Mouse (Mus musculus) stomach, embryonic 16.5 days (tissue): ENCODE data around the gene Apbb1. TPM values are rescaled to one million over a fixed set of nuclear protein-coding genes. Genes with fewer than 3 reads are reported as not detected.

Experiments used
- ATAC-seq: fragments of 200-750 bp; cut with Nextera tagmentation; 2 replicates; pipeline ENCODE4 v1.8.0; 2017; ENCODE audit warnings: moderate number of reproducible peaks, moderate TSS enrichment; ENCODE audit not compliant: insufficient read depth, low FRiP score
- H3K27ac ChIP-seq: fragments of 300-500 bp; sonication (generic); 2 replicates; pipeline ENCODE4 v1.5.1; 2014; ENCODE audit warnings: low read length
- H3K27me3 ChIP-seq: fragments of 300-500 bp; sonication (generic); 2 replicates; pipeline ENCODE4 v1.6.1; 2014; ENCODE audit warnings: low read length, control low read depth, mixed read lengths; ENCODE audit not compliant: control insufficient read depth, insufficient read depth
- H3K36me3 ChIP-seq: fragments of 300-500 bp; sonication (generic); 2 replicates; pipeline ENCODE4 v1.6.1; 2014; ENCODE audit warnings: low read length; ENCODE audit not compliant: control insufficient read depth, insufficient read depth
- H3K4me1 ChIP-seq: fragments of 300-500 bp; sonication (generic); 2 replicates; pipeline ENCODE4 v1.6.1; 2014; ENCODE audit warnings: low read length, control low read depth, mixed read lengths; ENCODE audit not compliant: control insufficient read depth, insufficient read depth
- H3K4me2 ChIP-seq: fragments of 300-500 bp; sonication (generic); 2 replicates; pipeline ENCODE4 v1.6.1; 2014; ENCODE audit warnings: low read depth, low read length, mixed read lengths
- H3K4me3 ChIP-seq: fragments of 300-500 bp; sonication (generic); replicated peaks from 2 replicates; pipeline ENCODE4 v1.5.1; 2014; ENCODE audit warnings: mild to moderate bottlenecking, low read length
- H3K9ac ChIP-seq: fragments of 300-500 bp; sonication (generic); 2 replicates; pipeline ENCODE4 v1.6.1; 2014; ENCODE audit warnings: low read length
- H3K9me3 ChIP-seq: fragments of 300-500 bp; sonication (generic); replicated peaks from 2 replicates; pipeline ENCODE4 v1.6.1; 2016; ENCODE audit warnings: low read length, control low read depth; ENCODE audit not compliant: control insufficient read depth
- WGBS: fragments of 180-500 bp; shearing (Covaris S2); extraction: QIAGEN DNeasy Blood & Tissue Kit; methylation state at CpG from one replicate; pipeline ENCODE4 v1.1.7; 2014; 5-methylcytosine and 5-hydroxymethylcytosine counted together
- polyA plus RNA-seq: library from polyadenylated mRNA; unstranded; fragments of >200 nt; fragmentation: Nextera tagmentation; extraction: Ambion mirVana; gene quantifications from 2 replicates; pipeline ENCODE4 v1.2.1, GENCODE M21; 2015

Apbb1 gene
- polyA plus RNA-seq, 1 experiment from 2014 or later, result 38.7 TPM

DNA sequence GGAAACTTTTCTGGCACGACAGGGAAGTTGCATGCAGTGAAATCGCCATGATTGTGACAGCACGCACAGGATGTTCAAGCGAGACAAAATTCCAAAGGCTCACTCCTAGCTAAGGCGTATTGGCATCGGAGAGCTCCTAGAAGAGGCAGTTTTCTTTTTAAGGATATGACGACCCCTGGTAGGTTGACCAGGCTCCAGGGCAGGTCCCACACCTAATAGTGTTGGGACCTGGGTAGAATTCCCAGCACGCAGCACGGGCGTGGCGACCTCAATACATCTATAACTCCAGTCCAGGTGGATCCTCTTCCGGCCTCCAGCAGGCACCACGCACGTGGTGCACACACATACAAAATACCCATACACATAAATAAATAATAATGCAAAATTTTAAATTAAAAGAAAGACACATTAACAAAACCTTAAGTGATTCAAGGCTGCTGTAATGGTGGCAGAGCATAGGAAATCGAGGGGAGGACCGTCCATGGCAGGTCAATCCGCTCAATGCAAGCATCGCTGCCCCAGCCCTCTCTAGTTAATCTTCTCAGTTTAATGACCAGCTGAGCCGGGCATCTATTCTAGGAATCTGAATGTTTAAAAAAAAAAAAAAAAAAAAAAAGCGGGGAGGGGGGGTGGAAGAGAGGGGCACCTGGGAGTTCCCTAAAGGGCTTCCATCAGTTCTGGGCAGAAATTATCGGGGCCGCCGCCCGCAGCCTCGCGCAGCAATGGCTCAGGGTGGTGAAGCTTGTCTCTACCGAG, 27.8 kb downstream of the Apbb1 start:
- peak overlapping the region; percentile 84 for H3K9ac ChIP-seq
- no peaks in the 10 kb centered on the region for H3K27me3 ChIP-seq
- H3K4me2 ChIP-seq, result peak overlapping the region; percentile 75
- peak overlapping the region; percentile 66 for H3K4me3 ChIP-seq
- no peak for ATAC-seq
- WGBS, result 35% methylated on average over 26 of the region's 27 CpGs
- 0 out of 2 replicates have a peak, but pooled peaks cover 3% of the 10 kb centered on the region for H3K36me3 ChIP-seq
- H3K9me3 ChIP-seq, result no peaks in the 10 kb centered on the region
- peaks cover 7% of the 10 kb centered on the region for H3K4me1 ChIP-seq
- H3K27ac ChIP-seq, result no peak overlapping the region

DNA sequence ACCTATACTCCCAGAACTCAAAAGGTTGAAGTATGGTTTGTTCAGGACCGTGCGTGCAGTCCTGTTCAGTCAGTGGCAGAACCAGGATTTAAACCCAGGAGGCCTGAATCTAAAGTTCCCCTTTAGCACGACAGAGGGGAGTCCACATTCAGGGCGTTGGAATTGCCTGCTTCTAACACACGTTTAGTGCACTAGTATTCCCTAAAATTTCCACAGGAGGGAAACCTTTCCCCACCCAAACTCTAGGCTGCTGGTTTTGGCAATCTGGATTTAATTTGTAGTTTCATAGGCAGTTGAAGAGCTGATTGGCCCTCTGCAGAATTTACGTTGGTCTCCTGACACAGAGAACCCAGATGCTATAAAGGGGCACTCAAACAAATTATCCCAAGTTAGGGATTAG, 32.4 kb downstream of the Apbb1 start:
- ATAC-seq, result no peak
- Histone ChIP-seq H3K36me3 (no peaks in the 10 kb centered on the region), H3K9me3 (no peaks in the 10 kb centered on the region), H3K4me3 (no peak overlapping the region), H3K9ac (no peak overlapping the region), H3K27ac (no peak overlapping the region), H3K4me1 (no peaks in the 10 kb centered on the region), H3K27me3 (no peaks in the 10 kb centered on the region), H3K4me2 (no peak overlapping the region)
- 43% methylated on average over 6 of the region's 6 CpGs for WGBS

DNA sequence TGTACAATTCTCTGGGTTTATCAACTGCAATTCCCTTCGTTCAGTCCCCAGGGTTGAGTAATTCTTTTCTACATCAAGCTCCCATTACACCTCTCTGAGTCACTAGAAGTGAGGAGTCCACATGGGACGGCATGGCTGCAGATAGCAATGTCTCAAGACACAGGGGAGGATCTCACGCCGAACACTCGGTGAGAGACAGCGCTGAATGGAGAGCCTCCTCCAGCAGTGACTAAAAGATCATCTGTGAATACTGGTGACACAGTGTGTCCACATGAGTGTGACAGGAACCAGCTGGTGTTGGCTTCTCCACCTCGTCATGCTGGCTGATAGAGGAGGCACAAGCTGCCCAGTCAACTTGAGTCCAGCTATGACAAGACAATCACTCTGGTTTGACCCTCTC, 33.5 kb downstream of the Apbb1 start:
- no peak for ATAC-seq

DNA sequence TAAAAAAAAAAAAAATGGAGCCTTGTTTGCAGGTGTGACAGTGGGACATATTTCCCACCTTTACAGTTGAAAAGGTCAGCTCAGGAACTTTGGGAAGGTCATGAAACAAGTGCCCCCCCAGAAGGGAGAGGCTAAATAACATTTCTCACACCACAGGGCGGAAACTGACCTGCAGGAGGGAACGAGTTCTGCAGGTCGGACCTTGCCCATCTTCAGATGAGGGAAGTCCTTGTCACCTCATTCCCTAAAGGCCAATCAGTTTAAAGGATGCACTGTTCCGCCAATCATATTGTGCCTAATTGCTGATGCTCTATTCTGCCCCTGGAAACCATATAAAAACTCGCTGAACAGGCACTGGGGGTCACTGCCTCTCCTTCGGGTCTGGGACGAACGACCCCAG, 35.5 kb downstream of the Apbb1 start:
- Histone ChIP-seq H3K4me3 (no peak overlapping the region), H3K27me3 (no peaks in the 10 kb centered on the region), H3K9me3 (no peaks in the 10 kb centered on the region), H3K4me2 (no peak overlapping the region), H3K9ac (no peak overlapping the region), H3K27ac (no peak overlapping the region), H3K4me1 (no peaks in the 10 kb centered on the region), H3K36me3 (no peaks in the 10 kb centered on the region)
- no peak for ATAC-seq
- 65% methylated on average over 8 of the region's 8 CpGs for WGBS

More for the DNA sequence above, 33.5 kb downstream of the Apbb1 start:
- Histone ChIP-seq H3K27ac (no peak overlapping the region), H3K4me1 (no peaks in the 10 kb centered on the region), H3K9ac (no peak overlapping the region), H3K27me3 (no peaks in the 10 kb centered on the region), H3K36me3 (no peaks in the 10 kb centered on the region), H3K4me2 (no peak overlapping the region), H3K4me3 (no peak overlapping the region), H3K9me3 (no peaks in the 10 kb centered on the region)
- 67% methylated on average over 7 of the region's 7 CpGs for WGBS

DNA sequence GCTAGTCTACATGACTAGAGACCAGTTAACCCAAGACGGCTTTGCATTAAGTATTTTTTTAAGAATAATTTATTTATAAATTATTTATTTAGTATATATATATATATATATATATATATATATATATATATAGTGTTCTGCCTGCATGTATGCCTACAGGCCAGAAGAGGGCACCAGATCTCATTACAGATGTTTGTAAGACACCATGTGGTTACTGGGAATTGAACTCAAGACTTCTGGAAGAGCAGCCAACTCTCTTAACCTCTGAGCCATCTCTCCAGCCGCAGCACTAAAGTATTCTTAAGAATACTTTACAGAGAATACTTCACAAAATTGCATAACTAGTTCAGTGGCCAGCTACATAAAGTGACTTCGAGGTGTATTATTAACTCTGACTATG, 47.3 kb downstream of the Apbb1 start:
- ATAC-seq, result no peak
- no peaks in the 10 kb centered on the region for H3K4me1 ChIP-seq
- 79% methylated on average over 3 of the region's 3 CpGs for WGBS
- H3K9me3 ChIP-seq, result no peaks in the 10 kb centered on the region
- H3K9ac ChIP-seq, result no peak overlapping the region
- no peaks in the 10 kb centered on the region for H3K27me3 ChIP-seq
- no peak overlapping the region for H3K4me3 ChIP-seq
- H3K36me3 ChIP-seq, result no peaks in the 10 kb centered on the region
- H3K27ac ChIP-seq, result no peak overlapping the region
- no peak overlapping the region for H3K4me2 ChIP-seq

DNA sequence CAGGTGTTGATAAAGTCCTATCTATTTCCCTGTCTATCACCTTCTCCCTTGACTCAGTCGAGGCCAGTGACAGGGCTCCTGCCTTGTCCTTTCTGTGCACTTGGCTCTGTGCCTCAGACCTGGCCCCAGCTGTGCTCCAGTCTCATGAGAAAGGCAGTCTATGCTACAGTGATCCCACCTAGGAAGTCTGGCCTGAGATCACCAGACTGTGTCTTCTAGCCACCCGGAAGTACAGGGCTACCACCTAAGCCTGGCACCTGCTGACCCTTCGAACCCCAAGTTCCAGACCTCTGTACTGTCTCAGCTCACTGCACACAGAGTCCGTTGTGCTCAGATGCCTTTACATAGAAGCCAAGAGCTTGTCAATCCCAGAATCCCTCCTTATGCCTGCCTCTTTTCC, 53.4 kb downstream of the Apbb1 start:
- Histone ChIP-seq H3K9me3 (no peaks in the 10 kb centered on the region), H3K4me2 (no peak overlapping the region), H3K4me3 (no peak overlapping the region), H3K36me3 (no peaks in the 10 kb centered on the region), H3K9ac (no peak overlapping the region), H3K27ac (no peak overlapping the region), H3K27me3 (no peaks in the 10 kb centered on the region), H3K4me1 (no peaks in the 10 kb centered on the region)
- WGBS, result 80% methylated on average over 4 of the region's 4 CpGs
- ATAC-seq, result no peak

DNA sequence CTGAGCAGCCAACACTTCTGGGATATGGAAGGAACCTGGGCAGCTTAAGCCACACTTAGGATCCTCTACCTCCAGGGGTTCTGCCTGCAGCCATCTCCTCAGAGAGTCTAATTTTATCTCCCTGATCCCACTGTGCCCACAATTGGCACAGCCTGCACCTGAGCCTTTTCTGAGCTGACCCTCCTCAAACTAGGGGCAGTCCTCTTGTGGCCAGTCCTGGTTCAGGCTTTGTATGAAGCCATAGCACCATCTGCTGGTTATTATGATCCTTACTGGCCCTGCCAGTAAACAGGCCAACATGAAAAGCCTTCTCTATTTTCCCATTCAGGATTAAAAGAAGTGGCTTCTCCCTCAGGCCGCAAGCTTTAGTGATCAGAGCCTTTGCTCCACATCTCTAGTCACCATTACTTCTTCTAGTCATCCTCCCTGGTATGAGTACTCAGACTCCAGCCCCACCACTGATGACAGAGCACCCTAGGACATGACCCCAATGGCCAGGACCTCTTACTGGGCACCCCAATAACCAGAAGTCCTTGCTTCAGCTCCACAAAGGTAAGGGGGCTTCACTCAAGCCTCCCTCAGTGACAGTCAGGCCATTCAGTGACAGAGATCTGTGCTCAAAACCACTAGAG, 54.0 kb downstream of the Apbb1 start:
- Histone ChIP-seq H3K27me3 (no peaks in the 10 kb centered on the region), H3K4me1 (no peaks in the 10 kb centered on the region)
- WGBS, result 54% methylated on average over 1 of the region's 1 CpGs

DNA sequence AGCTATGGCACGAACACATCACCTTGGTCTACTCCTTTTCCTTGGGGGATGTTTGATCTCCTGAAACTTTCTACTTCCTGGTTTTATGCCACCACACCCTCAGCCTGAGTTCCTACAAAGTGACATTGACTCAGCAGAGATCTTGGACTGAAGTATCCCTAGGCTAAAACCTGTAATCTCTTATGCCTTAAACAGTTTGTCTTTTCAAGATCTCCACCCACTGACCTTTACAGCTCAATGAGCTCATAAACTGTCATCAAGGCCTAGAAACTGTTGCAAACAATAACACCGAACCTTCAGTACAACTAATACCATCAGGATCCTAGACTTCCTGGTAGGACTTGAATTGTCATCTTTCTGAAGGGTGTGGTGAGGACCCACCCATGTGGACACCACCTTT, 57.2 kb downstream of the Apbb1 start:
- H3K4me2 ChIP-seq, result no peak overlapping the region
- H3K9me3 ChIP-seq, result no peaks in the 10 kb centered on the region
- no peak for ATAC-seq
- no peaks in the 10 kb centered on the region for H3K36me3 ChIP-seq
- H3K4me1 ChIP-seq, result no peaks in the 10 kb centered on the region
- no peaks in the 10 kb centered on the region for H3K27me3 ChIP-seq
- no peak overlapping the region for H3K27ac ChIP-seq
- 75% methylated on average over 2 of the region's 2 CpGs for WGBS
- H3K9ac ChIP-seq, result no peak overlapping the region
- no peak overlapping the region for H3K4me3 ChIP-seq

More for the DNA sequence above, 54.0 kb downstream of the Apbb1 start:
- no peak overlapping the region for H3K4me3 ChIP-seq
- no peak overlapping the region for H3K27ac ChIP-seq
- ATAC-seq, result no peak; the same call in 1 of the 2 replicates
- H3K9ac ChIP-seq, result no peak overlapping the region
- no peak overlapping the region for H3K4me2 ChIP-seq
- H3K9me3 ChIP-seq, result no peaks in the 10 kb centered on the region
- H3K36me3 ChIP-seq, result no peaks in the 10 kb centered on the region

DNA sequence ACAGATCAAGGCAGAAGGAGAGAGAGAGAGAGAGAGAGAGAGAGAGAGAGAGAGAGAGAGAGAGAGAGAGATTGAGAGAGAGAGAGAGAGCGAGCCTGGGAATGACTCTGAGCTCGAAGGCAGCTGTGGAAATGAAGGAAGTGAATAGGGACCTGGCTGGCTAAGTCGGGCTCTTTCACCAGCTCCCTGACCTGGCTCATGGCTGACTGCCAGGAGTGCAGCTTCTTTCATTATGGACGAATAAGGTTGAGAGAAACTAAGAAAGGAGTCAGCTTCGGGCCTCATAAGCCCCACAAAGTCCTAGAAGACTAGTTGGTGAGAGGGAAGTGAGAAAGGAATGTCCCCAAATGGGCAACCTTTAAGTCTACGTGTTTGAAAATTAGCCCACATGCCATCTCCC, 61.3 kb downstream of the Apbb1 start:
- Histone ChIP-seq H3K36me3 (no peaks in the 10 kb centered on the region), H3K27me3 (no peaks in the 10 kb centered on the region), H3K4me2 (no peak overlapping the region), H3K4me1 (no peaks in the 10 kb centered on the region), H3K27ac (no peak overlapping the region), H3K9me3 (no peaks in the 10 kb centered on the region), H3K4me3 (no peak overlapping the region), H3K9ac (no peak overlapping the region)
- no peak for ATAC-seq
- 37% methylated on average over 6 of the region's 6 CpGs for WGBS
